Mouse (Mus musculus) neural tube, embryonic 10.5 days (tissue): ENCODE measurements around the gene Eif1.
"Not testable (repeated sequence)": the region's sequence is repeated elsewhere in the genome, so short reads cannot be mapped to it uniquely, and the experiment has no call there.

Source experiments
- DNase-seq: peaks from one replicate; pipeline ENCODE4 v3.0.0-alpha.2; 2017; ENCODE audit warnings: low spot score; ENCODE audit errors: extremely low spot score

The Eif1 gene

GRCm38 (mm10) chr11:100319492-100320171 lies at the start of gene Eif1:
TSS of gene Eif1 (plus strand) at chr11:100319885.
- peak; percentile 100 for DNase-seq

- DNase-seq: no peak
Observed at GRCm38 (mm10) chr11:100271878-100272277, 47.8 kb upstream of the Eif1 start.

GRCm38 (mm10) chr11:100274719-100275118 lies 45.0 kb upstream of the Eif1 start:
- no peak for DNase-seq

DNA sequence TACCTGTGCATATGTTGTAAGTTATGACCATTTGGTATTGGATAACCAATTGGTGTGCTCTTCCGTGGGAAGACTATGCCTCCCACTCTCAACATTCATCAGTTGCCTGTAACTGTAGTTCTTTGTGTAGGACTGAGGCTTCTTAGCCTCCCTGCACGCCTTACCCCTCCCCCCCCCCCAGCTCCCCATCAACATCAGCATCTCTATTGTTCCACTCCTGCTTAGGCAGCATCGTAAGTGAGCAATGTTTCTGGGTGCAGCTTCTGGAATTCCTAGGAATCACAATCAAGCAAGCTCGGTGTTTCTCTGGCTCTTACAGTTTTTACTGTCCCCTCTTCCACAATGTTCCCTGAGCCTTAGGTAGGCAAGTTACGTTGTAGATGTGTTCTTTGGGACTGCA lies 44.2 kb upstream of the Eif1 start:
- DNase-seq: no peak

DNA sequence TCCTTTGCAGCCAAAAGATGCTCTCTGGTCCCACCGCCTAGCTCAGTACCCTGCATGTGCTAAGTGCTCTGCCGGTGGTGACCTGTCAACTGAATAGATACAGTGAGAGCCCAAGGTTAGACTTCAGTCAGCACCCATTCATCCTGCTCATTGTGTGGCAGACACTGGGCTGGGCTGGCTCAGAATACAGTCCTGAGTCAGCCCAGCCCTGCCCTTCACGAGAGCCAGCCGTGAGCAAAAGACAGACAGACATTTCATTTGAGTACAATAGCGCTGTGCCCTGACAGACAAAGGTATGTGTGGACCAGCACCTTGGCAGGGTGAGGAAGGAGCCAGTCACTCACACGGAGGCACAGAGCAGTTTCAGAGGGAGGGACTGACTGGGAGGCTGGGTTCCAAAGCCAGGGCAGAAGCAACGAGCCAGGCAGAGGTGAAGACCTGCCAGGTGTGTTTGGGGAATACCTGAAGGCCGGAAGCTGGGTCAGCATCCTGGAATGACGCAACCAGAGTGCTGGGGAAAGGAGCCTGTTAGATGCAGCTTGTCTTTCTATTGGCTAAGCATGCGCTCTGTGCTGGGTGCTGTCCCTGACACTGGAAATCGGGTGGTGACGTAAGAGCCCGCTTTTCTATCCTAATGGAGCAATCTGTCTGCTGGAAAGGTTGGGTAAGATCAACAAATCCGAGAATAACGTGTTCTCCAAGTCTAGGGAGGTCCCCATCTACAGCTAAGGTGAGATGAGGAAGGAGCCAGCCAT lies 41.8 kb upstream of the Eif1 start:
- DNase-seq: no peak

GRCm38 (mm10) chr11:100278759-100279158 lies 40.9 kb upstream of the Eif1 start:
- no peak for DNase-seq

- peak; percentile 95 for DNase-seq
Observed at GRCm38 (mm10) chr11:100281596-100282544, 37.8 kb upstream of the Eif1 start.

- peak; percentile 84 for DNase-seq
Observed at GRCm38 (mm10) chr11:100282549-100282948, 37.1 kb upstream of the Eif1 start.

GRCm38 (mm10) chr11:100284988-100285387 lies 34.7 kb upstream of the Eif1 start:
- no peak for DNase-seq

- no peak for DNase-seq
Observed at GRCm38 (mm10) chr11:100287024-100287423, 32.7 kb upstream of the Eif1 start.

DNA sequence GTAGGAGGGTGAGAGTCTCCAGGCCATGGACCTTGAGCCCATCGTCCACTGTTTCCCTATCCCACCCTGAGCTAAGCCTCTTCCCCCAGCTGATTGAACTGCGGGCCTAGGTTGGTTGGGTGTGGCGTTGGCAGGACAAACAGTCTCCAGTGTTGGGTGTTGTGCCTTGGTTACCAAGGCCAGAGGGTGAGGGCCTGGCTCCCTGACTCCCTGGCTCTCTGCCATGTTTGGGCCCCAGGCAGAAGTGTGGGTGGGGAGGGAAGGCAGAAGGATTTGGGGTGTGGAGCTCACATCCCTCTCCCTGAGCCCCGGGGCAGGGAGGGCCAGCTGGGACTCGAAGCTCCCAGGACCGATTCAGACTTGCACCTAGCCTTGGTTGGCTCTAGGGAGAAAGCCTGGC lies 30.7 kb upstream of the Eif1 start:
- no peak for DNase-seq

DNA sequence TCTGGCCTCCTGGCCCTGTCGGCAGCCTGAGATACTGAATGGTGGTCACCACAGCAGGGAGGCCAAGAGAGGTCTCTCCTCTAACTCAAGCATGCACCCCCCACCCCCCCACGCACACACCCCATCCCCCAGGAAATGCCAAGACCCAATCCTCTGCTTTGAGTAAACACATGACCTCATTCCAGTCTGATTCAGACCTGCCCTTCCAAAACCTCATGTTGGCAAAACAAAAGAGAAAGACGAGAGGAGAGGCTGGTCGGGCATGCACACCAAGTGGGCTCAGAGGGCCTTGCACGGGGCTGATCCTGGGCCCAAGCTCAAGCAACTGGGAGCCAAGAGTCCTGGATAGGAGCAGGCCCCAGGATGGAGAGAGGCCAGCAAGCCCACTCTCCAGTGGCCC lies 29.4 kb upstream of the Eif1 start:
- no peak for DNase-seq

- no peak for DNase-seq
Observed at GRCm38 (mm10) chr11:100292884-100293283, 26.8 kb upstream of the Eif1 start.

DNA sequence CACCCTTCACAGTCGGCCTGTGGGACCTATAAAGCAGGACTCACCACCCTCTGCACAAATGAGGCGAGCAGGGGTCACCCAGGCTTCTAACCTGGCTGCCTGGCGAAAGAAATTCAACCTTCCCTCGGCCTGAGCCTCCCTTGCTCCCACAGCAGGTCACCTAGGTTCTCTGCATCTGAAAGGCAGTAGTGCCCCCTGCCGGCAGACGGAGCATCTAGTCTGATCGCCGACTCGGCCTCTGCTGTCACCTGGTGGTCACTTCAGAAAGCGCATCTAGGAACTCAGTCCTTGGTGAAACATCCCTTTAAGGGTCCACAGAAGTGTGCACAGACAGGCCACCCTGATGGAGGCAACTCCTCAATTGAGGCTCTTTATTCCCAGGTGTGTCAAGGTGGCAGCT lies 24.4 kb upstream of the Eif1 start:
- peak; percentile 91 for DNase-seq

DNA sequence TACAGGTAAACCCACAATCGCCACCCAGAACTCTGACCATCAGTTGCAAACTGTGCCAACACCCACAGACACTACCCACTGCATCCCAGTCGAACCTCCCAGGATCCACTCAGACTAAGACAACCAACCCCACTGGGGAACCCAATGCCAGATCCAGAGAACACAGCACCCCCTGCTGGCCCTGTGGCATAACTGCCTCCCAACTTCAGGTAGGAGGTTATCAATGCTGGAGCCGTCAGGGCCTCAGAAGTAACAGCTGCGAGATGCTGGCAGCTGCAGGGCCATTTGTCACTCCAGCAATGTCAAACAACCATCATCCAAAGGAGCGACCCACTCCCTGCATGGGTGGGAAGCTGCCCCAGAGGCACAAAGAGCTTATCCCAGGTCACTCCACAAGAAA lies 21.9 kb upstream of the Eif1 start:
- no peak for DNase-seq

- peak; percentile 90 for DNase-seq
Observed at GRCm38 (mm10) chr11:100298274-100299036, 21.2 kb upstream of the Eif1 start.

GRCm38 (mm10) chr11:100300293-100300692 lies 19.4 kb upstream of the Eif1 start:
- DNase-seq: peak; percentile 84

DNA sequence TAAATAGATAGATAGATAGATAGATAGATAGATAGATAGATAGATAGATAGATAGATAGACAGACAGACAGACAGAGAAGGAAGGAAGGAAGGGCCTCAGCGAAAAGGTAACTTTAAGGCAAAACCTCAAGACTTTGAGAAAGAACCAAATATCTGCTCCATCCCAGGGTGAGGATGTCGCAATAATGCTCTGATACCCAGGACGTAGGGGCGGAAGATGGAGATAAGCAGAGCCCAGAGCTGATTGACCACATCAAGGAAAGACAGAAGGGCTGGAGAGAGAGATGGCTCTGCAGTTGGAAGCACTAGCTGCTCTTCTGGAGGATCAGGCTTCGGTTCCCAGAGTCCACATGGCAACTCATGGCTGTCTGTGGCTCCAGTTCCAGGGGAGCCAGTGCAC lies 18.4 kb upstream of the Eif1 start:
- DNase-seq: no peak

DNA sequence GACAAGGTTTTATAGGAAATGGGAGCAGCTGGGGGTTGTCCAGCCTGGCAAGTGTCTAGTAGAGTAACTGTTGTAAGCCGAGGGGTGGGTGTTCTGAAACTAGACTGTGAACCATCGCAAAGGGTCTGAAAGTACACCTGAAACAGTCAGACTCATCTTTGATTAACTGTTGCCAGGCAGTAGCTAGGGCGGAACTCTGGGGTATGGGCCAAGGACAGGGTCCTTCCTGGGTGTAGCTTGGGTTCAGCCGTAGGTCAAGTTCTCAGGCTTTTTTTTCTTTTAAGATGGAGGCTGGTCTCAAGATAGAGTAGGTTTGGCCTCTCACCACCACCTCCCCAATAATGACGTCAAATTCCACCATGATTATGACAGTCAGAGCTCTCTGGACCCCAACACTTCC lies 11.8 kb upstream of the Eif1 start:
- no peak for DNase-seq

GRCm38 (mm10) chr11:100308672-100309071 lies 11.0 kb upstream of the Eif1 start:
- DNase-seq: not testable (repeated sequence)

DNA sequence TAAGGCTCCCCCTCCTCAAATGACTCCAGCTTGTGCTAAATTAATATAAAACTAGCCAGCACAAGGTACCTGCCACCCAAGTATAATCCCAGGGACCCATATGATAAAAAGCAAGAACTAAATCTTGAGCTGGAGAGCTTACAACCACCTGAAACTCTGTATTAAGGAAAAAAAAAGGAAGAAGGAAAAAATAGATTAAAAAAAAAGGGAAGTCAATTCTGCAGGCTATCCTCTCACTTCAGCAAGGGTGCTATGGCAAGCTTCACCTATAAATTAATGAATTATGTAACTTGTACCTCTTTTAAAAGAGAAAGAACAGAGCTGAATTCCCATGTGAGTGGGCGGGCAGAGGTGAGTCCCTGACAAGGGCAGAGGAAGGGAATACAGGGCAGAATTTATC lies 8.0 kb upstream of the Eif1 start:
- DNase-seq: no peak
